Mouse (Mus musculus) forebrain, embryonic 10.5 days (tissue): ENCODE measurements around the gene Raet1d. TPM values are rescaled to one million over a fixed set of nuclear protein-coding genes. Genes with fewer than 3 reads are reported as not detected.
"Not testable (repeated sequence)": the region's sequence is repeated elsewhere in the genome, so short reads cannot be mapped to it uniquely, and the experiment has no call there.

ENCODE experiments used
- DNase-seq: peaks from one replicate; pipeline ENCODE4 v3.0.0-alpha.2; 2017; ENCODE audit warnings: low spot score; ENCODE audit errors: extremely low spot score
- H3K27ac ChIP-seq: fragments of 300-500 bp; sonication (generic); 2 replicates; pipeline ENCODE4 v1.5.1; 2016; ENCODE audit warnings: mild to moderate bottlenecking
- H3K27me3 ChIP-seq: fragments of 300-500 bp; sonication (generic); 2 replicates; pipeline ENCODE4 v1.6.1; 2016; ENCODE audit warnings: mild to moderate bottlenecking; ENCODE audit not compliant: poor library complexity, severe bottlenecking
- H3K36me3 ChIP-seq: fragments of 300-500 bp; sonication (generic); replicated peaks from 2 replicates; pipeline ENCODE4 v1.6.1; 2016; ENCODE audit warnings: mild to moderate bottlenecking, moderate library complexity
- H3K4me1 ChIP-seq: fragments of 300-500 bp; sonication (generic); 2 replicates; pipeline ENCODE4 v1.6.1; 2016
- H3K4me3 ChIP-seq: fragments of 300-500 bp; sonication (generic); 2 replicates; pipeline ENCODE4 v1.5.1; 2016; ENCODE audit warnings: mild to moderate bottlenecking, moderate library complexity
- H3K9me3 ChIP-seq: fragments of 300-500 bp; sonication (generic); 2 replicates; pipeline ENCODE4 v1.6.1; 2016; ENCODE audit warnings: mild to moderate bottlenecking, moderate library complexity
- WGBS: fragments of 180-500 bp; shearing (Covaris S2); methylation state at CpG from one replicate; pipeline ENCODE4 v1.1.7; 2016; 5-methylcytosine and 5-hydroxymethylcytosine counted together
- polyA plus RNA-seq: library from polyadenylated mRNA; unstranded; fragments of >200 nt; fragmentation: Nextera tagmentation; extraction: Ambion mirVana; gene quantifications from 2 replicates; pipeline ENCODE4 v1.2.1, GENCODE M21; 2016

Gene Raet1d
- polyA plus RNA-seq, 1 experiment from 2014 or later = 16.1 TPM

- not testable (repeated sequence) for H3K27ac ChIP-seq, H3K27me3 ChIP-seq, H3K4me3 ChIP-seq, H3K9me3 ChIP-seq, H3K36me3 ChIP-seq, H3K4me1 ChIP-seq, DNase-seq
- no CpG with 5 or more reads among the region's 2 CpGs for WGBS
Measured at GRCm38 (mm10) chr10:22393028-22393824, 32.9 kb downstream of the Raet1d start.

- WGBS = 44% methylated on average over 1 of the region's 1 CpGs
- not testable (repeated sequence) for H3K4me3 ChIP-seq, H3K4me1 ChIP-seq, H3K27ac ChIP-seq, H3K9me3 ChIP-seq, DNase-seq, H3K36me3 ChIP-seq, H3K27me3 ChIP-seq
Measured at GRCm38 (mm10) chr10:22396680-22397079, 36.3 kb downstream of the Raet1d start.

GRCm38 (mm10) chr10:22402225-22402917 is 42.0 kb downstream of the Raet1d start:
- DNase-seq = peak; percentile 58
- H3K4me3 ChIP-seq, H3K36me3 ChIP-seq, H3K27me3 ChIP-seq, H3K4me1 ChIP-seq, H3K9me3 ChIP-seq, H3K27ac ChIP-seq: not testable (repeated sequence)
- WGBS = 6% methylated on average over 9 of the region's 11 CpGs

- not testable (repeated sequence) for H3K27ac ChIP-seq, H3K9me3 ChIP-seq, H3K27me3 ChIP-seq, H3K36me3 ChIP-seq, H3K4me1 ChIP-seq, H3K4me3 ChIP-seq
- peak; percentile 11 for DNase-seq
- 14% methylated on average over 1 of the region's 8 CpGs for WGBS
Measured at GRCm38 (mm10) chr10:22413702-22414494, 53.5 kb downstream of the Raet1d start.

Other genes with a start within 250 kb of the Raet1d start
- gene E030030I06Rik, start 211.3 kb upstream of the Raet1d start, polyA plus RNA-seq = 19.7 and 21.0 TPM in 2 replicates
- gene Raet1e, start 202.0 kb upstream of the Raet1d start, polyA plus RNA-seq = 9.4 and 9.9 TPM in 2 replicates
- 0.26 and 0.74 TPM in 2 replicates for gene H60b, start 202.0 kb upstream of the Raet1d start, polyA plus RNA-seq